ENCODE assay signal across 7 mouse cellular contexts in genomic region chr17:46032257-46032991, GRCm38 (mm10). TPM values are rescaled to one million over a fixed set of nuclear protein-coding genes. Genes with fewer than 3 reads are reported as not detected.
DNase-seq lines count a peak whose midpoint lies in the region; ATAC-seq and TF ChIP-seq lines count a peak whose summit lies in the region.

Gene Vegfa (minus strand): TSS chr17:46032369.

- H3K4me3 ChIP-seq in embryonic facial prominence, embryonic 12.5 days = peak within 1 kb of the TSS; percentile 88
- peak within 1 kb of the TSS; percentile 97 for H3K4me3 ChIP-seq in kidney, adult 2 months (ENCODE audit: insufficient read depth, low read depth, low read length)
- H3K4me3 ChIP-seq in limb, embryonic 12.5 days (replicated peaks) = peak within 1 kb of the TSS; percentile 90
- H3K4me3 ChIP-seq in midbrain, embryonic 15.5 days = peak within 1 kb of the TSS; percentile 71
- H3K4me3 ChIP-seq in spleen, adult 2 months (ENCODE audit: extremely low read depth, insufficient read depth, insufficient read length) = peak within 1 kb of the TSS; percentile 56

- peak within 1 kb of the TSS; percentile 79 for H3K4me2 ChIP-seq in embryonic facial prominence, embryonic 12.5 days (replicated peaks)
- peak within 1 kb of the TSS; percentile 81 for H3K4me2 ChIP-seq in limb, embryonic 12.5 days
- H3K4me2 ChIP-seq in midbrain, embryonic 15.5 days = peak within 1 kb of the TSS; percentile 92

- H3K27me3 ChIP-seq in embryonic facial prominence, embryonic 12.5 days = no peaks in the 10 kb centered on the region
- no peaks in the 10 kb centered on the region for H3K27me3 ChIP-seq in kidney, adult 2 months (replicated peaks; ENCODE audit: control insufficient read depth, insufficient read depth, low read length)
- H3K27me3 ChIP-seq in limb, embryonic 12.5 days = no peaks in the 10 kb centered on the region; the same call in 1 of the 2 replicates
- no peaks in the 10 kb centered on the region for H3K27me3 ChIP-seq in midbrain, embryonic 15.5 days (replicated peaks)
- H3K27me3 ChIP-seq in spleen, adult 2 months (ENCODE audit: control insufficient read depth, insufficient read depth, low read length) = peaks cover 16% of the 10 kb centered on the region

- 1% methylated on average over 38 of the region's 40 CpGs for WGBS in embryonic facial prominence, embryonic 12.5 days
- under 1% methylated on average over 40 of the region's 40 CpGs for WGBS in kidney, adult 2 months
- under 1% methylated on average over 40 of the region's 40 CpGs for WGBS in limb, embryonic 12.5 days
- WGBS in midbrain, embryonic 15.5 days = 1% methylated on average over 40 of the region's 40 CpGs
- under 1% methylated on average over 40 of the region's 40 CpGs for WGBS in spleen, adult 2 months

- peak within 1 kb of the TSS; percentile 98 for H3K9ac ChIP-seq in embryonic facial prominence, embryonic 12.5 days
- peak within 1 kb of the TSS; percentile 96 for H3K9ac ChIP-seq in limb, embryonic 12.5 days (replicated peaks)
- H3K9ac ChIP-seq in midbrain, embryonic 15.5 days = peak within 1 kb of the TSS; percentile 73

- TF ChIP-seq POLR2A in kidney, adult 2 months (IDR thresholded peaks at IDR 0.05; ENCODE audit: low read depth, low read length) = peak; percentile 100
- peak; percentile 96 for TF ChIP-seq POLR2A in spleen, adult 2 months (IDR thresholded peaks at IDR 0.05; ENCODE audit: low read depth, low read length)

- peak; percentile 81 for ATAC-seq in embryonic facial prominence, embryonic 12.5 days (ENCODE audit: insufficient number of reproducible peaks, insufficient read depth, low FRiP score, low TSS enrichment)
- peak; percentile 84 for ATAC-seq in limb, embryonic 12.5 days (ENCODE audit: insufficient number of reproducible peaks, insufficient read depth, low FRiP score, low TSS enrichment, low read depth)
- ATAC-seq in midbrain, embryonic 15.5 days (replicated peaks) = peak; percentile 79

- TF ChIP-seq CTCF in kidney, adult 2 months (conservative IDR thresholded peaks at IDR 0.05; ENCODE audit: insufficient read depth, insufficient read length, low read depth, low read length) = peak; percentile 100
- TF ChIP-seq CTCF in spleen, adult 2 months (IDR thresholded peaks at IDR 0.05; ENCODE audit: extremely low read depth, insufficient read depth, insufficient read length, insufficient replicate concordance) = peak; percentile 97

- no peaks in the 10 kb centered on the region for H3K9me3 ChIP-seq in embryonic facial prominence, embryonic 12.5 days
- no peaks in the 10 kb centered on the region for H3K9me3 ChIP-seq in limb, embryonic 12.5 days
- no peaks in the 10 kb centered on the region for H3K9me3 ChIP-seq in midbrain, embryonic 15.5 days

- peak; percentile 93 for DNase-seq in adrenal gland, postnatal 25 days
- DNase-seq in heart, adult 18-20 months = peak; percentile 95 to 97
- peak; percentile 94 for DNase-seq in kidney, adult 2 months
- DNase-seq in spleen, adult 2 months (ENCODE audit: low read depth in 1 of 2, low spot score in 2 of 2) = peak; percentile 80 to 84

- peak within 1 kb of the TSS; percentile 98 for H3K27ac ChIP-seq in embryonic facial prominence, embryonic 12.5 days
- peak within 1 kb of the TSS; percentile 99 for H3K27ac ChIP-seq in kidney, adult 2 months (ENCODE audit: insufficient read depth, low read depth, low read length)
- H3K27ac ChIP-seq in limb, embryonic 12.5 days = peak within 1 kb of the TSS; percentile 97
- peak within 1 kb of the TSS; percentile 85 for H3K27ac ChIP-seq in midbrain, embryonic 15.5 days
- peak within 1 kb of the TSS; percentile 33; the same call in 1 of the 2 replicates for H3K27ac ChIP-seq in spleen, adult 2 months (ENCODE audit: insufficient read depth, low read length)

- H3K4me1 ChIP-seq in embryonic facial prominence, embryonic 12.5 days = peaks cover 37% of the 10 kb centered on the region
- peaks cover 3% of the 10 kb centered on the region; the same call in 1 of the 2 replicates for H3K4me1 ChIP-seq in kidney, adult 2 months (ENCODE audit: control insufficient read depth, insufficient read depth, low read length)
- peaks cover 43% of the 10 kb centered on the region for H3K4me1 ChIP-seq in limb, embryonic 12.5 days (replicated peaks)
- peaks cover 38% of the 10 kb centered on the region for H3K4me1 ChIP-seq in midbrain, embryonic 15.5 days
- peaks cover 10% of the 10 kb centered on the region for H3K4me1 ChIP-seq in spleen, adult 2 months (ENCODE audit: control insufficient read depth, insufficient read depth, insufficient read length)

- no peaks in the 10 kb centered on the region for H3K36me3 ChIP-seq in embryonic facial prominence, embryonic 12.5 days
- no peaks in the 10 kb centered on the region for H3K36me3 ChIP-seq in kidney, adult 2 months (ENCODE audit: control insufficient read depth, insufficient read depth, low read length)
- peaks cover 2% of the 10 kb centered on the region; the same call in 1 of the 2 replicates for H3K36me3 ChIP-seq in limb, embryonic 12.5 days
- no peaks in the 10 kb centered on the region for H3K36me3 ChIP-seq in midbrain, embryonic 15.5 days (replicated peaks)
- no peaks in the 10 kb centered on the region for H3K36me3 ChIP-seq in spleen, adult 2 months (ENCODE audit: control insufficient read depth, insufficient read depth, low read length)

RNA-seq across cellular contexts. Expression of gene Vegfa, which starts in this region (rescaled TPM):
- 429 and 459 TPM in 2 replicates for total RNA-seq in adrenal gland, postnatal 25 days (2021)
- 5.2 and 6.7 TPM in 2 replicates for polyA plus RNA-seq in embryonic facial prominence, embryonic 12.5 days (2016; fragmentation: Nextera tagmentation; extraction: Ambion mirVana)
- 100 to 1,000 TPM; 233 to 240 TPM for total RNA-seq in heart, adult 18-20 months (2021)
- polyA plus RNA-seq in kidney, adult 2 months (2012; rRNA removed) = 336 and 398 TPM in 2 replicates
- 6.2 TPM in 2 replicates for polyA plus RNA-seq in limb, embryonic 12.5 days (2016; fragmentation: Nextera tagmentation; extraction: Ambion mirVana)
- polyA plus RNA-seq in midbrain, embryonic 15.5 days (2015; fragmentation: Nextera tagmentation; extraction: Ambion mirVana) = 4.0 and 5.4 TPM in 2 replicates
- 92.9 and 106 TPM in 2 replicates for polyA plus RNA-seq in spleen, adult 2 months (2012; rRNA removed)

Comparison
In these comparisons a context has a peak if more than half of its experiments do, and no peak if none do; other contexts are left out.
1. Peak in every context shown above with its lines: DNase-seq, ATAC-seq, H3K4me3 ChIP-seq and H3K27ac ChIP-seq.
2. RNA of gene Vegfa (polyA plus RNA-seq): 336 to 398 TPM in kidney, adult 2 months and 92.9 to 106 TPM in spleen, adult 2 months; 6.2 TPM in limb, embryonic 12.5 days, 4.0 to 5.4 TPM in midbrain, embryonic 15.5 days and 5.2 to 6.7 TPM in embryonic facial prominence, embryonic 12.5 days; every median in the first group is over 10 times any median in the second.
3. H3K27ac ChIP-seq: peak in every context shown above with its lines; median percentile 99 in kidney, adult 2 months; 98 in embryonic facial prominence, embryonic 12.5 days; 97 in limb, embryonic 12.5 days; 85 in midbrain, embryonic 15.5 days; 33 in spleen, adult 2 months.